Mouse (Mus musculus): Measurements from ENCODE around the gene Mmp15. TPM values are rescaled to one million over a fixed set of nuclear protein-coding genes. Genes with fewer than 3 reads are reported as not detected.
A peak's percentile ranks its signal among the peaks of the same experiment; 100 is the strongest.
"Not testable (repeated sequence)": the region's sequence is repeated elsewhere in the genome, so short reads cannot be mapped to it uniquely, and the experiment has no call there.

The Mmp15 gene
- total RNA-seq, 2 experiments from 2014 or later: not detected

GRCm38 (mm10) chr8:95375374-95375930 lies 23.4 kb downstream of the Mmp15 start:
- ATAC-seq (ENCODE audit: poor library complexity, severe bottlenecking): no peak

DNA sequence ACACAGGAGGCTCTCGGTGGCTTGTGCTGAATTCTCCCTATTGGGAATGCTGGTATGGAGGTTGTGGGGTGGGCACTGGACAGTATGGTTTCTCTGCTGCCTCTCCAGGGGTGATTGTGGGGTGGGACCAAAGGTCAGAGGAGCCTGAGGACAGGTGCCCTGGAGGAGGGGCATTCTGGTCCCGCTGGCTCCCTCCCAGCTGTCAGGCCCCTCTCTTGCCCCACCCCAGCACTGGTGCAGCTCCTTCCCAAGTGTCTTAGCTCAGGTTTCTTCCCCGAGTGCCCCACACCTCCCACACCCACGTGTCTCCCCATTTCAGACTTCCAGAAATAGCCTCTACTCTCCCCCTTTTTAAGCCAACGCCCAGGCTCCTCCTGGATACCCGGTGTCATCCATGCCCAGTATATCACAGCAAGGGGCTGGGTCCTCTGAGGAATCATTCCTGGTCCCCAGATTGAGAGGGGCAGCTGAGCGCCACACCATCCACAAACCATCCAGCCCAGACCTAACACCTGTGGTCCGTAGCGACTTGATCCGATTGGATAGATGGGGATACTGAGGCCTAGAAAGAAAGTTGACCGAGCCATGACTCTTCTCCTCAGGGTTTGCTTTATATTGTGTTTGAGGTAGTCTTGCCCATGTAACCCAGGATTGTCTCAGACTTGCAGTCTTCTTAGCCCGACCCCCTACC lies 24.4 kb downstream of the Mmp15 start:
- no peak for ATAC-seq (ENCODE audit: poor library complexity, severe bottlenecking)

- no peak for ATAC-seq (ENCODE audit: poor library complexity, severe bottlenecking)
Observed at GRCm38 (mm10) chr8:95377101-95377500, 25.0 kb downstream of the Mmp15 start.

DNA sequence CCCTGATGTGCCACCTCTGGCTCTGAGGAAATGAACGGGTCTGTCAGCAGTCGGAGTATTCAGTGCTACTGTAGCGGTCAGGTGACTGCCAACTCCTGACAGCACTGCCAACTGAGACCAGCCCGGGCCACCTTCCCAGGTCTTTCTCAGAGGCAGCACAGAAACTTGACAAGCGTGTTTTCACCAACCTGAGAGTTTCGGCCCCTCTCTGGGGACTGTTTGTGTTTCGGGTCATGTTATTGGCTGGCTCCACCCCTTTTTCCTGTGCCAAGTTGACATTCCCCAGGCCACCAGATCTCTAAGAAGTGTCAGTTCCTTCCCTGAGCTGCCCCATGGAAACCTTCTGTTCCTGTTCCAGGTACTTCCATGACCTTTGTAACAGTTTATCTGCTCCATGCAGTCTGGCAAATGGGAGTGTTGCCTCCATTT lies 25.8 kb downstream of the Mmp15 start:
- no peak for ATAC-seq (ENCODE audit: poor library complexity, severe bottlenecking)

GRCm38 (mm10) chr8:95378928-95379327 lies 26.9 kb downstream of the Mmp15 start:
- not testable (repeated sequence) for ATAC-seq (ENCODE audit: poor library complexity, severe bottlenecking)

- ATAC-seq (ENCODE audit: poor library complexity, severe bottlenecking): no peak
Observed at GRCm38 (mm10) chr8:95380953-95381352, 28.9 kb downstream of the Mmp15 start.

GRCm38 (mm10) chr8:95381595-95381994 lies 29.5 kb downstream of the Mmp15 start:
- ATAC-seq (ENCODE audit: poor library complexity, severe bottlenecking): no peak

GRCm38 (mm10) chr8:95384501-95384900 lies 32.4 kb downstream of the Mmp15 start:
- ATAC-seq (ENCODE audit: poor library complexity, severe bottlenecking): no peak

- ATAC-seq (ENCODE audit: poor library complexity, severe bottlenecking): no peak
Observed at GRCm38 (mm10) chr8:95386037-95386436, 34.0 kb downstream of the Mmp15 start.

GRCm38 (mm10) chr8:95387221-95387620 lies 35.2 kb downstream of the Mmp15 start:
- ATAC-seq (ENCODE audit: poor library complexity, severe bottlenecking): no peak

DNA sequence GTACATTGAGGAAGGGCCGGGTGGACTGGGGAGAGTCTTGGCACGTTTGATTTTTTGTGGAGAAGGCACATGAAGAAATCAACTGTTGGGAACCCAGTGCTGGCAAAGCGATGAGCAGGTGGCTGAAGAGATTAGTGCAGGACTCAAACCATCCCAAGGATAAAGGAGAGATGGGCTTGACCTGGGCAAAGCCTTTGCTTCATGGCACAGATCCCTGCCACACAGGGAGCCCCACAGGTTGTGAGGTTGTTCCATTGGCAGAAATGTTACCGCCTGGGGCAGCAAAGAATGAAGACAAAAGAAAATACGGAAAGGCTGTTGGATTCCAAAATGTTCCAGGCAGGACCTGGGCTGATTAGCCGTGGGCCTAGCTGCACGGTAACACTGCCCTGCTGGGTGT lies 35.9 kb downstream of the Mmp15 start:
- no peak for ATAC-seq (ENCODE audit: poor library complexity, severe bottlenecking)

DNA sequence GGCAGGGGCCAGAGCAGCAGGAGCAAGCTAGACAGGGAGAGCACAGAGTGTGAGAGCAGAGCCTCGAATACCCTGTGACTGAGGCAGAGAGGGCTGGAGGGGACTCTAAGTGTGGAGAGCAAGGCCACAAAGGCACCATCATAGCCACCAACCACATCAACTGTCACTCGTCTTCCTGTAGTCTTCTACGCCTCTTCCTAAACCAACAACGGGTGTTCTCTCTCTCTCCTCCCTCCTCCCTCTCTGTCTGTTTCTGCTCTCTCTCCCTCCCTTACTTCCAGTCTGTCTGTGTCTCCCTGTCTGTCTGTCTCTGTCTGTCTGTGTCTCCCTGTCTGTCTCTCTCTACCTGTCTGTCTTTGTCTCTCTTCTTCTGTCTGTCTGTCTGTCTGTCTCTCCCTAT lies 38.2 kb downstream of the Mmp15 start:
- no peak for ATAC-seq (ENCODE audit: poor library complexity, severe bottlenecking)

- ATAC-seq (ENCODE audit: poor library complexity, severe bottlenecking): no peak
Observed at GRCm38 (mm10) chr8:95391101-95391500, 39.0 kb downstream of the Mmp15 start.

DNA sequence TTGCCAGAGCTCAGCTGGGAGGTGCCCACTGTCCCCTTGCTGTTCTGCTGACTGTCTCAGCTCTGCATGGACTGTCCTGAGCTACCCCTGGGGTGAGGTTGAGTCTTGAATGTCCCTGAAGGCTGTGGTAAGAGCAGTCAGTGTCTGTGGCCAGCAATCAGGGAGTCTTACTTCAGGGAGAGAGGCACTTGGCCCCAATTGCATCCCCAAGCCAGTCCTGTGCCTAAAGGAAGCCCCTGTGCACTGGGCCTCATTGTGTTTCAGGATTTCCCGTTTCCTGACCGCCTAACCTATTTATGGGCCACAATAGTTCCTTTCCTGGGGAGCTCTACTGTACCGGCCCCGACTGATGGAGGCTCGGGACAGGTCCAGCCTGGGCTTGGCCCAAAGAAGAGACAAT lies 40.5 kb downstream of the Mmp15 start:
- no peak for ATAC-seq (ENCODE audit: poor library complexity, severe bottlenecking)

DNA sequence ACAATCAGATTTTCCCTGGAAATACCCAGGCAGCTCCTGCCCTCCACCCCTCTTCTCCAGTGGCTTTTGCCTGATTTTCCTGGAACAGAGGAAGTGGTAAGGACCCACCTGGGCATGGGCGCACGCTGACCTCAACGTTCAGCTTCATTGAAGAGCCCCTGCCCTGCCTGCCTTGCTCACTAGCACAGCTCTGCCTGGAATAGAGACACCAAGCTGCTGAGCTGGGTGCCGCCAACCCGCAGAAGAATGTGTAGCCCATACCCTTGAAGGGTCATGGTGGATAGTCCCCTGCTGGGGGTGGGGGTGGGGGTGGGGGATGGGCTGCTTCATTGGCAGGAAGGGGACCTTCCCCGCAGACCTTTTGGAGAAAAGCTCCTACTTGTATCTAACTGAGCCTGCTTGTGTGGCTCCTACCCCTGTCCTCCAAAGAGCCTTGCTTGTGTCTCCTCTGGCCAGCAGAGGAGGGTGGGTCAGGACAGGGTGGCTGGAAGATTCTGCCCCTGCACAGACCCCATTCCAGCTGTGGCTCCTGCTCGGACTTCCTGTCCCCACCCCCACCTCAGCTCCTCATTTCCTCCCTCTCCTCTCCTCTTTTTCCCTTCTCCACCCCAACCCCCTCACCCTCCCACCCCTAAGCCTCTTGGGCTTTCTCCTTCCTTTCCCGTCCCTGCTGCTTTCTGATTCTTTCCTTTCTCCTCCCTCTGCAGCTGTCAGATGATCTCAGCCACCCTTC lies 43.3 kb downstream of the Mmp15 start:
- no peak for ATAC-seq (ENCODE audit: poor library complexity, severe bottlenecking)

DNA sequence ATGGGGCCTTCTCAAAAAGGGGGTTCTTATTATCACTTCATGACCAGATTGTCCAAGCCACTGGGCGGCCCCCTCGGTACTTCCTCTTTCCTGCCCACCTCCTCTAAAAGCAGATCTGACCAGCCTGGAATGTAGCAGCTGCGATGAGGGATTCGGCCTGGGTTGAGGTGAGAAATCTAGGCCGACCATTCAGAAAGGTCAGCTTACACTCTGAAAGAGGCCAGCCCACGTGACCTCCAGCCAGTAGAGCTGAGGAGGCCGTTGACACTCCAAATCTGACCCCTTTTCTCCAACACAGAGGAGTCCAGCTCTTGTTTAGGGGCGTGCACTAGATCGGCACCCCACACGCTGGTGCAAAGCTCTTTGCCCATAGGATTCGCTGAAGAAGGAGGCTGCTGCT lies 44.7 kb downstream of the Mmp15 start:
- ATAC-seq (ENCODE audit: poor library complexity, severe bottlenecking): no peak

DNA sequence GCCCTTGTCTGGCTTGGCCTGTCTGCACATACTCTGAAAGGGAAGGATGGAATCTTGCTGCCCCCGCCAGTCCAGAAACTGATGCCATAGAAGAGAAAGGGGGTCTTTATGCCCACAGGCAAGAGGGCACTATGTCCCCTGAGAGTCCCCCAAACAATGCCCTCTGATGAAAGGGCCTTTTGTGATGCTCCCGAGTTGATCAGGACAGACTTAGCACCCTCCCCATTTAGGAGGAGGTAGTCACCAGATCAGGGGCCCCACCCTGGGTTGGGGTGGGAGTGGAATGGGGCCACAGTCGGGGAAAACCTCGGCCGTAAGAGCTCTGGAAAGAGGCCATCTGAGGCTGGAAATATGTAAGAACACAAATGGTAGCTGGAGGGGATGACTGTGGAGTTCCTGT lies 45.1 kb downstream of the Mmp15 start:
- no peak for ATAC-seq (ENCODE audit: poor library complexity, severe bottlenecking)

- no peak for ATAC-seq (ENCODE audit: poor library complexity, severe bottlenecking)
Observed at GRCm38 (mm10) chr8:95399131-95399530, 47.1 kb downstream of the Mmp15 start.

- no peak for ATAC-seq (ENCODE audit: poor library complexity, severe bottlenecking)
Observed at GRCm38 (mm10) chr8:95401091-95401490, 49.0 kb downstream of the Mmp15 start.

- no peak for ATAC-seq (ENCODE audit: poor library complexity, severe bottlenecking)
Observed at GRCm38 (mm10) chr8:95409518-95409917, 57.5 kb downstream of the Mmp15 start.

GRCm38 (mm10) chr8:95411309-95411972 lies 59.4 kb downstream of the Mmp15 start:
- 0 out of 2 replicates have a peak, but pooled peaks have one; percentile 24 for ATAC-seq (ENCODE audit: poor library complexity, severe bottlenecking)

Data from megakaryocyte, adult 5-6 weeks (primary cell).